Mouse (Mus musculus): ENCODE data around the gene Ugt1a2.

Ugt1a2 gene

GRCm38 (mm10) chr1:88234646-88235045 is 34.2 kb downstream of the Ugt1a2 start:
- DNase-seq = no peak

- no peak for DNase-seq
Observed at GRCm38 (mm10) chr1:88235046-88235893, 34.9 kb downstream of the Ugt1a2 start.

GRCm38 (mm10) chr1:88235894-88236415 is 35.6 kb downstream of the Ugt1a2 start:
- no peak for DNase-seq

GRCm38 (mm10) chr1:88237311-88237710 is 36.9 kb downstream of the Ugt1a2 start:
- no peak for DNase-seq

GRCm38 (mm10) chr1:88238771-88239170 is 38.4 kb downstream of the Ugt1a2 start:
- DNase-seq = no peak

GRCm38 (mm10) chr1:88240072-88240471 is 39.7 kb downstream of the Ugt1a2 start:
- no peak for DNase-seq

- DNase-seq = no peak
Observed at GRCm38 (mm10) chr1:88240579-88240978, 40.2 kb downstream of the Ugt1a2 start.

GRCm38 (mm10) chr1:88243861-88244260 is 43.5 kb downstream of the Ugt1a2 start:
- DNase-seq = no peak

- DNase-seq = no peak
Observed at GRCm38 (mm10) chr1:88245881-88246280, 45.5 kb downstream of the Ugt1a2 start.

- no peak for DNase-seq
Observed at GRCm38 (mm10) chr1:88246386-88246785, 46.0 kb downstream of the Ugt1a2 start.

GRCm38 (mm10) chr1:88247660-88248059 is 47.3 kb downstream of the Ugt1a2 start:
- no peak for DNase-seq

- no peak for DNase-seq
Observed at GRCm38 (mm10) chr1:88248658-88249057, 48.3 kb downstream of the Ugt1a2 start.

GRCm38 (mm10) chr1:88249596-88249995 is 49.2 kb downstream of the Ugt1a2 start:
- DNase-seq = no peak

- no peak for DNase-seq
Observed at GRCm38 (mm10) chr1:88250023-88250422, 49.6 kb downstream of the Ugt1a2 start.

GRCm38 (mm10) chr1:88253106-88253505 is 52.7 kb downstream of the Ugt1a2 start:
- no peak for DNase-seq

GRCm38 (mm10) chr1:88253540-88253939 is 53.1 kb downstream of the Ugt1a2 start:
- no peak for DNase-seq

- no peak for DNase-seq
Observed at GRCm38 (mm10) chr1:88254793-88255465, 54.5 kb downstream of the Ugt1a2 start.

GRCm38 (mm10) chr1:88255466-88255857 is 55.1 kb downstream of the Ugt1a2 start:
- DNase-seq = no peak

GRCm38 (mm10) chr1:88255989-88256754 is 55.8 kb downstream of the Ugt1a2 start:
- peak; percentile 64 for DNase-seq

- DNase-seq = no peak
Observed at GRCm38 (mm10) chr1:88256886-88257663, 56.7 kb downstream of the Ugt1a2 start.

GRCm38 (mm10) chr1:88257681-88258080 is 57.3 kb downstream of the Ugt1a2 start:
- DNase-seq = no peak

GRCm38 (mm10) chr1:88258361-88258760 is 58.0 kb downstream of the Ugt1a2 start:
- no peak for DNase-seq
